Mouse (Mus musculus) hematopoietic multipotent progenitor cell, adult 10-12 weeks (in vitro differentiated cells): ENCODE measurements around the gene Rab4b. TPM values are rescaled to one million over a fixed set of nuclear protein-coding genes. Genes with fewer than 3 reads are reported as not detected.

Experiments
- polyA plus RNA-seq: library from polyadenylated mRNA; stranded (reverse); fragments of >175 nt; gene quantifications from 2 replicates; pipeline ENCODE4 v1.2.3, GENCODE M21; 2012; ENCODE audit warnings: low replicate concordance

Gene Rab4b
- 507 and 1,007 TPM in 2 replicates for polyA plus RNA-seq

DNA sequence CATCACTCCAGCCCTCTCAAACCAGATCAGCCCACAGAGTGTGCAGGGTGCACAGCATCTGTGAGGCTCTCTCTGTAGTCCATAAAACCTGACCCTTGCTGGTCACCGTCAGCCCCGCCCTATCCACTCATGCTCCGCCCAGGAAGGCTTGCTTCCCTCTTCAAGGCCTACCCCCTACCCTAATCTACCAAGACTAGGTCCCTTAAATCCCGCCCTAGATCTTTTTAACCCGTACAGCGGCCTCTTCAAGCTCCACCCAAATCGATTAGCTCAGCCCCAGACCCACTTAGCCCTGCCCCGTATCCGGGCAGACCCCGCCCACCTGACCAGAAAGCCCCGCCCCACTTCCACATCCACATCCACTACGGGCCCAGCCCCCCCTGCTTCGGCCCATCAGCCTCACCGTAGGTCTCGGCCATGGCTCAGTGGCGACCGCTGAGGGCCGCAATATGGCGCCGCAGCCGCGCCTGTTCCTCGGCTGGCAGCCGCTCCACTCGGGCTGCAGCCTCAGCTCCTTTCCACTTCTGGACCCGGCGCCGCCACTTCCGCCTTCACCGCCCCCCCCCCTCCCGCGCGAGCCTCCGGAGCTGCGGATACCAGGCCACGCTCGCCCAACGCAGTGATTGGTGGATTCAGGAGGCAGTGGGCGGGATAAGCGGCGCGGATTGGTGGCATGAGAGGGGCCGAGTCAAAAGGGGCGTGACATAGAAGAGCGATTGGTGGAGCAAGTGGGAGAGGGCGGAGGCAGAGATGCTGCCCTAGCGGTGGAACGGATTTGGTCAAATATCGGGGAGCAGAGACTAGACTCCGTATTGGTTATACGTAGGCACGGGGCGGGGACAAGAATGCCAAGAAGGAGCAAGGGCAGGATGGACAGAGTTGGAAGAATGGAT, at the start of gene Rab4b:
Gene Rab4b (minus strand): TSS at position 573 of the 893 bp plus-strand sequence.

GRCm38 (mm10) chr7:27228281-27228821, 49.7 kb upstream of the Rab4b start, which contains the start of gene Itpkc:
TSS of gene Itpkc (minus strand) at chr7:27228661.

GRCm38 (mm10) chr7:27195681-27196611, 17.2 kb upstream of the Rab4b start, which contains the start of the genes BC024978 and Snrpa:
TSS of gene BC024978 (plus strand) at chr7:27195781.
TSS of gene Snrpa (minus strand) at chr7:27196271.

GRCm38 (mm10) chr7:27180837-27181695, 2.4 kb upstream of the Rab4b start, which contains the start of the genes Gm21983 and Mia:
TSS of gene Gm21983 (minus strand) at chr7:27181086.
TSS of gene Mia (minus strand) at chr7:27181157.

GRCm38 (mm10) chr7:27166614-27167474, 11.9 kb downstream of the Rab4b start, which contains the start of gene Egln2:
TSS of gene Egln2 (minus strand) at chr7:27166802.

DNA sequence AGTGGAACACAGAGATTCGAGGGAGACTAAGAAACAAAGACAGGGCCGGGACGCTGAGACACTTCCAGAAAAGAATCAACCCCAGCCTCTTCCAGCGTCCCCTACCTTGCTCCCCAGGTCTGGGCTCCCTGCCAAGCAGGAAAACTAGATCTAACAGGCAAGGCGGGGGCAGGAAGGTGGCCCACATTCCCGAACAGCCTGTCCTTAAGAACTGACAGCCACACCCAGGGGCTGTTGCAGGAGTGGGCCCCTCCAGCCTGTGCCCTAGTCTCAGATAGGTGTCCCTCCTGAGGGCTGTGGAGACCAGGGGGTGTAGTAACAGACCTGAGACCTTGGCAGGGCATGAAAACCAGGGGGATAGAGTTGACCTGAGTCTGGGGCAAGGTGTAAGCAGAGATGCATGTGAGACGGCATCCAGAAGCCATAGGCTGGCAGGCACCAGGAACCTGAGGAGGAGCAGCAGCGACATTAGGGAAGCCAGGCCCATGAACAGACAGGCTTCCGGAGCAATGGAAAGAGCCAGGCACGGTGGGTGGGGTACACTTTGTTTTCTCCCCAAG, 25.4 kb downstream of the Rab4b start, which contains the start of gene Cyp2t4:
Gene Cyp2t4 (plus strand): TSS at position 510 of the 560 bp plus-strand sequence.

DNA sequence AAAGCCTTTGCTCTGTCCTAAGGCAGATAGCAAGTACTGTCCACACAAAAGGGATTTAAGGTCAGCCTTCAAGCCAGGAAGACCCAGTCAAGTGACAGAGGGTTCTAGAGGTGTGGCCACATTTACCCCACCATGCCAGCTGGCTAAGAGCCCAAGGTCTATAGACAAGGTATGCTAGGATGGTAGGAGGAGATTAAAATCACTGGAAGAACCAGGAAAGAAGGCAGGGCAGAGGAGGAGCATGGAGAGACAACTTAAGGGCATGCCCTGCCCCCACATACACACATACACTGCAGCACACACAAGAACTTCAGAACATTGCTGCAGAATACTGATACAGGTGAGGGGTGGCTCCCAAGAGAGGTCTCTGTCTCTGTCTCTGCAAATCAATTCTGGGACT, 59.0 kb downstream of the Rab4b start, which contains the start of gene Cyp2f2:
Gene Cyp2f2 (plus strand): TSS at position 234 of the 400 bp plus-strand sequence.

Other genes with a start within 250 kb of the Rab4b start
- not detected in 2 replicates for gene Cyp2a22, start 239.5 kb downstream of the Rab4b start, polyA plus RNA-seq
- not detected in 2 replicates for gene Cyp2a12, start 149.8 kb downstream of the Rab4b start, polyA plus RNA-seq
- not detected in 2 replicates for gene Cyp2f2, start 59.0 kb downstream of the Rab4b start, polyA plus RNA-seq
- not detected in 2 replicates for gene Cyp2t4, start 25.2 kb downstream of the Rab4b start, polyA plus RNA-seq
- 85.8 and 214 TPM in 2 replicates for gene Egln2, start 12.1 kb downstream of the Rab4b start, polyA plus RNA-seq
- 0.13 TPM in 1 of 2 replicates, not detected in the other for gene Gm21983, start 2.2 kb upstream of the Rab4b start, polyA plus RNA-seq
- gene Mia, start 2.3 kb upstream of the Rab4b start, polyA plus RNA-seq: not detected in 2 replicates
- gene BC024978, start 16.9 kb upstream of the Rab4b start, polyA plus RNA-seq: 9.7 and 10.4 TPM in 2 replicates
- 179 and 552 TPM in 2 replicates for gene Snrpa, start 17.4 kb upstream of the Rab4b start, polyA plus RNA-seq
- 6.4 and 6.7 TPM in 2 replicates for gene Itpkc, start 49.8 kb upstream of the Rab4b start, polyA plus RNA-seq
- 41.1 and 48.7 TPM in 2 replicates for gene Coq8b, start 54.1 kb upstream of the Rab4b start, polyA plus RNA-seq
- 2.6 and 5.3 TPM in 2 replicates for gene Numbl, start 79.5 kb upstream of the Rab4b start, polyA plus RNA-seq
- 1.6 and 4.7 TPM in 2 replicates for gene Ltbp4, start 158.8 kb upstream of the Rab4b start, polyA plus RNA-seq
- 259 and 317 TPM in 2 replicates for gene Shkbp1, start 177.1 kb upstream of the Rab4b start, polyA plus RNA-seq
- not detected in 2 replicates for gene Gm20479, start 178.5 kb upstream of the Rab4b start, polyA plus RNA-seq